Mouse (Mus musculus) limb, embryonic 15.5 days (tissue): ENCODE data around the gene Pde7b. TPM values are rescaled to one million over a fixed set of nuclear protein-coding genes. Genes with fewer than 3 reads are reported as not detected.
"Not testable (repeated sequence)": the region's sequence is repeated elsewhere in the genome, so short reads cannot be mapped to it uniquely, and the experiment has no call there.

ENCODE experiments used
- ATAC-seq: fragments of 200-750 bp; cut with Nextera tagmentation; 2 replicates; pipeline ENCODE4 v1.8.0; 2017; ENCODE audit warnings: low read depth, moderate TSS enrichment; ENCODE audit not compliant: insufficient number of reproducible peaks, low FRiP score, low TSS enrichment
- H3K27ac ChIP-seq: fragments of 300-500 bp; sonication (generic); 2 replicates; pipeline ENCODE4 v1.5.1; 2015; ENCODE audit warnings: moderate library complexity, mild to moderate bottlenecking, inconsistent platforms
- H3K27me3 ChIP-seq: fragments of 300-500 bp; sonication (generic); 2 replicates; pipeline ENCODE4 v1.6.1; 2015; ENCODE audit warnings: inconsistent platforms
- H3K36me3 ChIP-seq: fragments of 300-500 bp; sonication (generic); 2 replicates; pipeline ENCODE4 v1.6.1; 2015; ENCODE audit warnings: inconsistent platforms
- H3K4me1 ChIP-seq: fragments of 300-500 bp; sonication (generic); 2 replicates; pipeline ENCODE4 v1.6.1; 2015; ENCODE audit warnings: inconsistent platforms
- H3K4me2 ChIP-seq: fragments of 300-500 bp; sonication (generic); 2 replicates; pipeline ENCODE4 v1.6.1; 2015; ENCODE audit warnings: mild to moderate bottlenecking, inconsistent platforms
- H3K4me3 ChIP-seq: fragments of 300-500 bp; sonication (generic); 2 replicates; pipeline ENCODE4 v1.5.1; 2015; ENCODE audit warnings: mild to moderate bottlenecking, inconsistent platforms
- H3K9ac ChIP-seq: fragments of 300-500 bp; sonication (generic); 2 replicates; pipeline ENCODE4 v1.6.1; 2015; ENCODE audit warnings: inconsistent platforms
- H3K9me3 ChIP-seq: fragments of 300-500 bp; sonication (generic); 2 replicates; pipeline ENCODE4 v1.6.1; 2016; ENCODE audit warnings: inconsistent platforms
- WGBS: fragments of 180-500 bp; shearing (Covaris S2); methylation state at CpG from one replicate; pipeline ENCODE4 v1.1.7; 2015; 5-methylcytosine and 5-hydroxymethylcytosine counted together
- polyA plus RNA-seq: library from polyadenylated mRNA; unstranded; fragments of >200 nt; fragmentation: Nextera tagmentation; extraction: Ambion mirVana; gene quantifications from 2 replicates; pipeline ENCODE4 v1.2.1, GENCODE M21; 2015

Pde7b gene
- polyA plus RNA-seq, 1 experiment from 2014 or later: 7.8 TPM

DNA sequence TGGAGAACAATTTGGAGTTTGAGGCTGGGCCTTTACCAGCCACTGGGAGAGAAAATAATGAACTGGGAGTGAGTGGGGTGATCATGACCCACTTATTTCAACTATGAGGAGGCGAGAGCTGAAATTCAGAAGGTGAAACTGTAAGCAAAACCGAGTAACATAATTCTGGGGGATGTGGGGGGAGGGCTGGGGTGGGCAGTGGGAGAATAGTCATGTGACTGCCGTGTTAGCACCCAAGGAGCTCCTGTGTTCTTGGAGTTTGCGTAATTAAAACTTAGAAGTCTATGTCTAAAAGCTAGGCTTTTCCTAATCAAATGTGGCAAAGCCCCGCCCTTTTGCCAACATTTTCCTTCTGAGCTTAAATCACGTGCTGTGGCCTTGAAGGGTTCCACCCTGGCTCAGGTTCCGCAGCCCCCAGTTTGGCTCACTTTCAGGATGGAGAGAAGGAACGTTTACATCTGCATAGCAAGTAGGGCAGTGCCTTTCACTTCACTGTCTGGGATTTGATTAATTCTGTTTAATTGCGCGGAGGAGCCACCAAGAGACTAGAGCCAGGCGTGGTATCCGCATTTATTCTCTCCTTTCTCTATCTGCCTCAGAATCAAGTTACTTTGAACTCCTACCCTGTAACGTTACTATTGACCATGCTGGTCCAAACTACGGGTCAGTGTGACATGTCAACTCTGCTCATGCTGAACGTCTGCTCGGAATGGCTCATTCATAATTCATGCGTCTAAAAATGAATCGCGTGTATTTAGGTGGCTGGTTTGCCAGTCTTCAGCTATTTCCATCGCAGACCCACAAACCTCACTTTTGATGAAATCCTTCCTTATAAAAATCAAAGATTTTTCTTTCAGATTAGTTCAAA lies 196.1 kb downstream of the Pde7b start:
- Histone ChIP-seq H3K4me3 (no peak overlapping the region), H3K4me2 (no peak overlapping the region), H3K36me3 (no peaks in the 10 kb centered on the region), H3K27me3 (no peaks in the 10 kb centered on the region), H3K27ac (no peak overlapping the region), H3K9me3 (no peaks in the 10 kb centered on the region), H3K4me1 (peaks cover 9% of the 10 kb centered on the region), H3K9ac (no peak overlapping the region)
- no peak for ATAC-seq
- WGBS: 74% methylated on average over 20 of the region's 20 CpGs

DNA sequence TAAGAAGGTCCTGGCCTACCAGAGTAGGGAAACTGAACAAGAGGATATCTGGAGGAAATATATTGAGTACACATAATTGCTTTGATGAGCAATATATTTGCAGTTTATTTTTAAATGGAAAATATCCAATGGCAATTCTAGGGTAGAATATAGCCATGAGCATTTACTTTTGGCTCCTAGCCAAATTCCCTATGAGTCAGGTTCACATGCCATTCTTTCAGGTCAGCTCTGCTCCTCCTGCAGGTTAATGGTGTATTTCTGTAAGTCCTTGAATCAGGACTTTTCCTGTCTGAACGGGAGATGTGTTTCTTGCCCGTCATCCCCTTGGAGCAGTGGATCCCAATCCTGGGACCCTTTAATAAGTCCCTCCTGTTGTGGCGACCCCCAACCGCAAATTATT lies 197.1 kb downstream of the Pde7b start:
- no peaks in the 10 kb centered on the region for H3K9me3 ChIP-seq
- H3K27ac ChIP-seq: no peak overlapping the region
- no peak overlapping the region for H3K4me2 ChIP-seq
- no peaks in the 10 kb centered on the region for H3K27me3 ChIP-seq
- no peak overlapping the region for H3K4me3 ChIP-seq
- ATAC-seq: no peak
- 63% methylated on average over 4 of the region's 4 CpGs for WGBS
- H3K4me1 ChIP-seq: peaks cover 7% of the 10 kb centered on the region; the same call in 1 of the 2 replicates
- no peak overlapping the region for H3K9ac ChIP-seq
- H3K36me3 ChIP-seq: no peaks in the 10 kb centered on the region

DNA sequence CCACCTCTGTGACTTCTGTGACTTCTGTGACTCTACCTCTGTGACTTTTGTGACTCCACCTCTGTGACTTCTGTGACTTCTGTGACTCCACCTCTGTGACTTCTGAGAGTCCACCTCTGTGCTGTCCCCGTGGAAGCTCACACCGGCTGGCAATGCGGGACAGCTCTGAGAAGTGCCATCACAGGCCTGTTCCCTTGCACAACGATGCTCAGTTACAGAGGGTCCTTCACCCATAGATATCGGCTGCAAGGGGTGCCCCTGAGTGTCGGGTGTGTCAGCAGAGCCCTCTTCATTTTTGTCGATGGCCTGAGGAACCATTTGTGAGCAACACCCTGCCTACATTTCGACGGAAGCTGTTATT lies 206.4 kb downstream of the Pde7b start:
- H3K27ac ChIP-seq: no peak overlapping the region
- no peak overlapping the region for H3K4me2 ChIP-seq
- no peaks in the 10 kb centered on the region for H3K36me3 ChIP-seq
- no peaks in the 10 kb centered on the region for H3K9me3 ChIP-seq
- H3K27me3 ChIP-seq: no peaks in the 10 kb centered on the region
- no peak overlapping the region for H3K9ac ChIP-seq
- ATAC-seq: no peak
- whole genome bisulfite sequencing: 82% methylated on average over 9 of the region's 9 CpGs
- no peak overlapping the region for H3K4me3 ChIP-seq
- H3K4me1 ChIP-seq: 0 out of 2 replicates have a peak, but pooled peaks cover 7% of the 10 kb centered on the region

DNA sequence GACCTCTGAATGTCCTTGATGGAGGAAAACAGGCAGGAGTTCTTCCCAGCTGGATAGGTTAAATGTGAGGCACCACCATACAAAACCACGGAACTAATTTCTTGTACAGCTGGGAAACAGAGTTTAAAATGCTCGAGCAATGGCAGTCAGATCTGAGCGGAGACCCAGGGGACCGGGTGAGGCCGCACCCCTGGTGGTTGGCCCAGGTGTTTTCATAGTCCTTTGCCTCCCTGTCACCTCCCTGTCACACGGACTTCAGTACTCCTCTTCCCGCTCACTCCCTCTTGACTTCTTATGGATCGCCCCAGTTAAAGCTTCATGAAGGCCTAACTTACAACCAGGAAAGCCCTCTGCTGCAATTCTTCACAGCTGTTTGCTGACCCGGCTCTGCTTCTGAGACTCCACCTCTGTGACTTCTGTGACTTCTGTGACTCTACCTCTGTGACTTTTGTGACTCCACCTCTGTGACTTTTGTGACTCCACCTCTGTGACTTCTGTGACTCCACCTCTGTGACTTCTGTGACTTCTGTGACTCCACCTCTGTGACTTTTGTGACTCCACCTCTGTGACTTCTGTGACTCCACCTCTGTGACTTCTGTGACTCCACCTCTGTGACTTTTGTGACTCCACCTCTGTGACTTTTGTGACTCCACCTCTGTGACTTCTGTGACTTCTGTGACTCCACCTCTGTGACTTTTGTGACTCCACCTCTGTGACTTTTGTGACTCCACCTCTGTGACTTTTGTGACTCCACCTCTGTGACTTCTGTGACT lies 206.9 kb downstream of the Pde7b start:
- H3K9ac ChIP-seq, H3K36me3 ChIP-seq, H3K27ac ChIP-seq, ATAC-seq, H3K9me3 ChIP-seq, H3K4me2 ChIP-seq, H3K4me1 ChIP-seq, H3K4me3 ChIP-seq, H3K27me3 ChIP-seq: not testable (repeated sequence)
- 65% methylated on average over 9 of the region's 9 CpGs for WGBS

DNA sequence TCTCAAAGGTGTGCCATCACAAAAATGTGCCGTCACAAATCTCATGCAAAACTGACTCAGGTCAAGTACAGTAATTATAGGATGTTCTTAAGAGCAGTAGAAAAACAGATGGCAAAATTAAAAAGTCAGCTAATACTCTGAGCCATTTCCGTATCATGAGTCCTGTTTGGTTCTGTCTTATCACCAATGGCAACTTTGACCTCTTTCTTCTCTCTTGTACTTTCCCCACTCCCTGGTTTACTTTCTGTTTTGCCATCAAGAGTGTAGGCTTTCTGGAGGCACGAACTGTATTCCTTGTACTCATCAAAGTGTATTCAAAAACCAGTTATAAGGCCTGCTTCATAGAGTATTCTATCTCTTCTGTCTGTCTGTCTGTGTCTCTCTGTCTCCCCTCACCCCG lies 211.0 kb downstream of the Pde7b start:
- WGBS: 85% methylated on average over 4 of the region's 4 CpGs
- Histone ChIP-seq H3K36me3 (no peaks in the 10 kb centered on the region), H3K4me1 (0 out of 2 replicates have a peak, but pooled peaks cover 7% of the 10 kb centered on the region), H3K9me3 (no peaks in the 10 kb centered on the region), H3K4me2 (no peak overlapping the region), H3K27ac (no peak overlapping the region), H3K4me3 (no peak overlapping the region), H3K9ac (no peak overlapping the region), H3K27me3 (no peaks in the 10 kb centered on the region)
- ATAC-seq: no peak

DNA sequence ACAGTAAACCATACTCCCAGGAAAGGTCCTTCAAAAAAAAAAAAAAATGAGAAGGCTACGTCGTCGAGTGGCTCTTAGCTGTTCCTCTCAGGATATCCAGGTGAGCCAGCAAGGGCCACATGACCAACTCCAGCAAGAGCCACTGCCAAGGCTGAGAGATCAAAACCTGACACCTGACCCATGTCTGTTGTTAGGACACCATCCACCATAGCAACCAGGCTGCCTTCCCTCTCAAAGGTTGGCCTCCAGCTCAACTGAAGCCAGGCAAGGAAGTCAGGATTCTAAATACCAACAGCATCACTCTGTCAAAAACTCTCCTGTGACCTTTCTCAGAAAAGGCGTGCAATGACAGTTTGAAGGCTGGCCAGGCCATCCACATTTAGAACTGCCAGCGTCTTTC lies 211.4 kb downstream of the Pde7b start:
- no peak overlapping the region for H3K4me2 ChIP-seq
- H3K36me3 ChIP-seq: no peaks in the 10 kb centered on the region
- no peaks in the 10 kb centered on the region for H3K27me3 ChIP-seq
- 86% methylated on average over 5 of the region's 5 CpGs for WGBS
- H3K4me3 ChIP-seq: no peak overlapping the region
- no peak for ATAC-seq
- no peak overlapping the region for H3K9ac ChIP-seq
- H3K4me1 ChIP-seq: 0 out of 2 replicates have a peak, but pooled peaks cover 7% of the 10 kb centered on the region
- H3K27ac ChIP-seq: no peak overlapping the region
- H3K9me3 ChIP-seq: no peaks in the 10 kb centered on the region

DNA sequence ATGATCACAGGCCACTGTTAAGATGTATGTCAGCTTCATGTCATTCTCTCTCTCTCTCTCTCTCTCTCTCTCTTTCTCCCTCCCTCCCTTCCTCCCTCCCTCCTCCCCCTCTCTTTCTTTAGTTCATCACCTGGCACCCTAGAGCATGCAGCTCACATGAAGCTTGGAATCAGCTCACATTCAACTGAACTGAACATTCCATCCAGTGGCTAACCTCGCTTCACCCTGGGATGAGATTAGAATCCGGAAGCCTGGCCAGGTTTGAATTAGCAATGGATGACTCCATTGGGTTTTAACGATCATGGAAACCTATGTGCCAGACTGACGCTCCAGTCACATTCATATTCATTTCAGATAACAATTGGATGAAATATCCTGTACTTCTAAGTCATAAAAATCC lies 215.1 kb downstream of the Pde7b start:
- H3K27me3 ChIP-seq: no peaks in the 10 kb centered on the region
- H3K36me3 ChIP-seq: no peaks in the 10 kb centered on the region
- 72% methylated on average over 4 of the region's 4 CpGs for WGBS
- H3K9me3 ChIP-seq: no peaks in the 10 kb centered on the region
- no peak overlapping the region for H3K4me3 ChIP-seq
- no peak overlapping the region for H3K9ac ChIP-seq
- H3K4me1 ChIP-seq: peaks cover 6% of the 10 kb centered on the region; the same call in 1 of the 2 replicates
- no peak overlapping the region for H3K4me2 ChIP-seq
- no peak for ATAC-seq
- no peak overlapping the region for H3K27ac ChIP-seq

DNA sequence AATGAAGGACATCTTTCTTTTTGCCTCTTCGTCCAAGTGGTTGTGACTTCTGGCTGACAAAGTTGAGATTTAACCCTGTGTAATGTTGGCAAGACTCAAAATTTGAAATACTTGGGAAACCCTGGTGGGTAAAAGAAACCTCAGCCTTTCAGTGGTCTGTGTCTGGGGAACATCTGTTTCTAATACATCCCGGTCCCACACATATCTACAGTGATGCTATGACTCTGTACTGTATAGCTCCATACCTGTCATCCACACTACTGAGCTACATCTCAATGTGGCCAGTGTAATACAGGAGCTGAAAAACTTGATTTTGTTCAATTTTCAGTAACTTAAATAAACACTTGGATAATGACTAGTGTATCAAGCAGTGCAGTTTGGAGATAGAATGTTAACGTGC lies 216.4 kb downstream of the Pde7b start:
- Histone ChIP-seq H3K9me3 (no peaks in the 10 kb centered on the region), H3K9ac (no peak overlapping the region), H3K4me1 (peaks cover 6% of the 10 kb centered on the region; the same call in 1 of the 2 replicates), H3K4me3 (no peak overlapping the region), H3K36me3 (no peaks in the 10 kb centered on the region), H3K27me3 (no peaks in the 10 kb centered on the region), H3K4me2 (no peak overlapping the region), H3K27ac (no peak overlapping the region)
- WGBS: 53% methylated on average over 3 of the region's 3 CpGs
- no peak for ATAC-seq

DNA sequence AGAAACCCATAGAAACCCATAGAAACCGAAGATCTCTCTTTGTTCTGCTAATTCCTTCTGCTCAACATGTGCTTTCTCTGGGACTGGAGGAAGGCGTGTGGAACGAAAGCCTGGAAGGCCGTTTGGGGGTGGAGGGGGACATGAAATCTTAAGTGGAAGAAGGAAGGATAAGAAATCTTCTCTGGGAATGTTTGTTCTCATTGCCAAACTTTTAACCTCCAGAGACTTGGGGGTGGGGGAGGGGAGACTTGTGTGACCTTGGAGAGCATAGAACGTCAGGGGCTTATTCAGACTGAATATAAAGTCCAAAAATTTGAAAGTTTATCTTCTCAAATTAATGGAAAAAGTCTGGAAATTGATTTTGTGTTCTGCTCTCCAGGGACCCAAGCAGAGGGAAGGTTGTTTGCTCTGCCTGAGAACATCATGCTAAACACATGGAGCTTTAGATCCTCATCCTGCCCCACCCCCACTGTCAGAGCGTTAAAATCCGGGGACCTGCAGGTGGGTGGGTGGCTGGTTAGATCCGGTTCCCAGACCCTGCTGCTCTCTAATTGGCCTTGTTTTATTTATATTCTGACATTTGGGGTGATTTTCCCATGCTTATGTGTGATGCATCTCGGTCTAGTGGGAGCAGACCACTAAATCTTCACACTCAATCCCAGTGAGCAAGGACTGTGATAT lies 217.0 kb downstream of the Pde7b start:
- ATAC-seq: no peak
- H3K27me3 ChIP-seq: no peaks in the 10 kb centered on the region
- no peaks in the 10 kb centered on the region for H3K36me3 ChIP-seq
- H3K9me3 ChIP-seq: no peaks in the 10 kb centered on the region
- 36% methylated on average over 9 of the region's 9 CpGs for WGBS
- no peak overlapping the region for H3K4me3 ChIP-seq
- H3K4me2 ChIP-seq: no peak overlapping the region
- no peak overlapping the region for H3K9ac ChIP-seq
- H3K27ac ChIP-seq: no peak overlapping the region
- H3K4me1 ChIP-seq: peaks cover 6% of the 10 kb centered on the region; the same call in 1 of the 2 replicates

DNA sequence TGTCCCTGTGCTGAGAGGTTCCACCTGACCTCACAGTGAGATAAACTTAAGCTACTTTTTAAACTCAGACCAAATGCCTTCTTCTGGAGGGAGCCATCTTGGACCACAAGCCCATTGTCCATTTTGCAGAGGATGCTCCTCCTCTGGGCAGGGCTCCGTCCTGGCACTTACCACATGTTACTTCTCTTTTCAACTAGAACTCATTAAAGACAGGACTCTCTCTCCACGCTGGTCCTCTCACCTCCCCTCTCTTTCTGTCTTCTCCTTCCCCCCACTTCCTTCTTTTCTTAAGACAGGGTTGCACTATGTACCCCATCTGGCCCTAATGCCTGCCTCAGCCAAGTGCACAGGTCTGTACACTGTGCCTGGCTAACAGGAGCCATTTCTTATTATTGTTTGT lies 217.8 kb downstream of the Pde7b start:
- Histone ChIP-seq H3K9me3 (no peaks in the 10 kb centered on the region), H3K4me3 (no peak overlapping the region), H3K36me3 (no peaks in the 10 kb centered on the region), H3K27me3 (no peaks in the 10 kb centered on the region), H3K9ac (no peak overlapping the region), H3K4me1 (peaks cover 10% of the 10 kb centered on the region; the same call in 1 of the 2 replicates), H3K4me2 (no peak overlapping the region), H3K27ac (no peak overlapping the region)
- WGBS: 74% methylated on average over 2 of the region's 2 CpGs
- no peak for ATAC-seq

DNA sequence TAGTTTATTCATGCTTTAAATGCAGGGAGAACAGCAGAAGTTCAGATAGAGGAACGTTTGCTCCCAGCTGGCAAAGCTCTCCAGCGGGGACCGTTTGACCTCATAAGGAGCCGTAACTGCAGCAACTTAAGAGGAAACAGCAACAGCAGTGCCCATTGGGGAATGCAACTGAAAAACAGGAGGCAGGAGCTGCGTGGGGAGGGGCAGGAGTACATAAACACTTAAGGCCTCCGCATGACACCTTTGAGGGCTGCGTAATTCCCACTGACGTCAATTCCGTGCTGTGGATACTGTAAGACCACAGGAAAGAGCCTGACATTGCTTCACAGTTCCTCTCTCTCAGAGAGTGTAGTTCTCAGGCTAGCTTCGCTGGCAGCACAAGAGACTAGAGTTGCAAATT lies 219.4 kb downstream of the Pde7b start:
- no peak overlapping the region for H3K9ac ChIP-seq
- 67% methylated on average over 10 of the region's 10 CpGs for WGBS
- no peak overlapping the region for H3K4me2 ChIP-seq
- ATAC-seq: no peak
- H3K4me1 ChIP-seq: peaks cover 10% of the 10 kb centered on the region; the same call in 1 of the 2 replicates
- no peak overlapping the region for H3K4me3 ChIP-seq
- no peaks in the 10 kb centered on the region for H3K36me3 ChIP-seq
- no peaks in the 10 kb centered on the region for H3K27me3 ChIP-seq
- H3K27ac ChIP-seq: no peak overlapping the region
- no peaks in the 10 kb centered on the region for H3K9me3 ChIP-seq

DNA sequence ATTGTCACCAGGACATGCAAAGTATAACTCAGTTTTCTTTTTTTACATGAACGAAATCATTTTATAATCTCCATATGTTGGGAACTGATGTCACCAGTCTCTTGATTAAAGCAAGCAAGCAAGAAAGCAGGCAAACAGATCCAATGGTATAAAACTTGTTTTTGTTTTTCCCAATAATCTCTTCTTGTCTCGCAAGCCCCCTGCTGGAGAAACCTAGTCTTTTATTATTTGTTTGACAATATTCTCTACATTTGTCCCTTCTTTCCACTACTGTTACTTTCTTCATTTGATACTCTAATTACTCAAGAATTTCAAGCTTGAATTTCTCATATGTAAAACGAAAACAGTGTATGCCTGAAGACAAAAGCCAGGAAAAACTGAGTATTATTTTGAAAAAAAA lies 220.1 kb downstream of the Pde7b start:
- H3K36me3 ChIP-seq: no peaks in the 10 kb centered on the region
- H3K4me1 ChIP-seq: peaks cover 10% of the 10 kb centered on the region; the same call in 1 of the 2 replicates
- ATAC-seq: no peak
- no peak overlapping the region for H3K9ac ChIP-seq
- H3K9me3 ChIP-seq: no peaks in the 10 kb centered on the region
- no peak overlapping the region for H3K4me3 ChIP-seq
- 79% methylated on average over 3 of the region's 3 CpGs for WGBS
- no peak overlapping the region for H3K4me2 ChIP-seq
- H3K27ac ChIP-seq: no peak overlapping the region
- H3K27me3 ChIP-seq: no peaks in the 10 kb centered on the region
